ENCODE assay signal across 28 mouse cellular contexts in the genomic region with DNA sequence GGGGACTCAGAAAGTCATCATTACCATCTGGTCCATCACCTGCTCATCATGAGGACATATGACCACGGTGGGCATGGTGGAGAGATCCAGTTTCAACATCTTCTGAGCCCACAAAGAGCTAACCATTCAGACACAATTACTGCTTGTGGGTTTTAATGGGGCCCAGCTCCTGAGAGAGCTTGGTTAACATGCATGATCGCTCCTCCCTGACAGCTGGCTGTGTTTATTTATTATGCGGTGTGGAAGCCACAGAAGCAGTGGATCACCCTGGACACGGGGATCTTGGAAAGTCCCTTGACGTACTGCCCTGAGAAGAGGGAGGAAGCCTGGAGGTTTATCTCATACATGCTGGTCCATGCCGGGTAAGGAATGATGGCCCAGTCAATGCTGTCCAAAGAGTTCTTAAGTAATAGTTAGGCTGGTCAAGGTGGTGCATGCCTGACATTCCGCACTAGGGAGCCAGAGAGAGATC. TPM values are rescaled to one million over a fixed set of nuclear protein-coding genes. Genes with fewer than 3 reads are reported as not detected.
DNase-seq lines count a peak whose midpoint lies in the region; ATAC-seq and TF ChIP-seq lines count a peak whose summit lies in the region.
"Had no signal": no experiment of that assay in that cellular context is flagged by ENCODE, and none has a peak within 500 bp of the region (broad histone marks: within the 10 kb centered on the region; RNA-seq: fewer than 3 reads in every experiment).

No protein-coding gene starts in this region.

- peak; percentile 89 for ATAC-seq in kidney, embryonic 15.5 days (replicated peaks; ENCODE audit: low FRiP score)
- ATAC-seq: forebrain, embryonic 14.5 days; intestine, postnatal 0 days had no signal

- no peaks in the 10 kb centered on the region for H3K9me3 ChIP-seq in kidney, embryonic 15.5 days (replicated peaks)
- H3K9me3 ChIP-seq: embryonic facial prominence, embryonic 15.5 days; G1E; hindbrain, embryonic 10.5 days; limb, embryonic 10.5 days; liver, embryonic 15.5 days; lung, embryonic 15.5 days; midbrain, embryonic 12.5 days had no signal

- H3K27me3 ChIP-seq in kidney, embryonic 15.5 days, result no peaks in the 10 kb centered on the region
- H3K27me3 ChIP-seq in kidney, adult 2 months (replicated peaks; ENCODE audit: control insufficient read depth, insufficient read depth, low read length), result no peaks in the 10 kb centered on the region
- no peaks in the 10 kb centered on the region for H3K27me3 ChIP-seq in C2C12 (ENCODE audit: control insufficient read depth, insufficient read depth, insufficient read length)
- H3K27me3 ChIP-seq: embryonic facial prominence, embryonic 15.5 days; liver, embryonic 15.5 days; lung, embryonic 15.5 days; midbrain, embryonic 12.5 days had no signal

- H3K4me1 ChIP-seq in kidney, embryonic 15.5 days, result peaks cover 9% of the 10 kb centered on the region
- H3K4me1 ChIP-seq in kidney, adult 2 months (ENCODE audit: control insufficient read depth, insufficient read depth, low read length), result no peaks in the 10 kb centered on the region
- H3K4me1 ChIP-seq: embryonic facial prominence, embryonic 15.5 days; limb, embryonic 10.5 days; liver, embryonic 15.5 days; lung, embryonic 15.5 days had no signal

- H3K4me2 ChIP-seq in kidney, embryonic 15.5 days, result 0 out of 2 replicates have a peak overlapping the region, but pooled peaks have one; percentile 2
- H3K4me2 ChIP-seq: embryonic facial prominence, embryonic 15.5 days; heart, embryonic 11.5 days; liver, embryonic 15.5 days; lung, embryonic 15.5 days; midbrain, embryonic 12.5 days had no signal

- H3K36me3 ChIP-seq in kidney, embryonic 15.5 days, result no peaks in the 10 kb centered on the region
- no peaks in the 10 kb centered on the region for H3K36me3 ChIP-seq in kidney, adult 2 months (ENCODE audit: control insufficient read depth, insufficient read depth, low read length)
- H3K36me3 ChIP-seq in C2C12 (ENCODE audit: control insufficient read depth, insufficient read depth), result no peaks in the 10 kb centered on the region
- H3K36me3 ChIP-seq: embryonic facial prominence, embryonic 15.5 days; G1E; hindbrain, embryonic 10.5 days; limb, embryonic 10.5 days; liver, embryonic 15.5 days; lung, embryonic 15.5 days; midbrain, embryonic 12.5 days had no signal

- peak overlapping the region; percentile 14 for H3K27ac ChIP-seq in kidney, embryonic 15.5 days
- no peak overlapping the region for H3K27ac ChIP-seq in kidney, adult 2 months (ENCODE audit: insufficient read depth, low read depth, low read length)
- H3K27ac ChIP-seq: embryonic facial prominence, embryonic 15.5 days; hindbrain, embryonic 10.5 days; limb, embryonic 10.5 days; liver, embryonic 15.5 days; lung, embryonic 15.5 days; midbrain, embryonic 12.5 days had no signal

- TF ChIP-seq CTCF in kidney, adult 2 months (conservative IDR thresholded peaks at IDR 0.05; ENCODE audit: insufficient read depth, insufficient read length, low read depth, low read length), result no peak
- TF ChIP-seq CTCF in C2C12 (IDR thresholded peaks at IDR 0.05; ENCODE audit: control insufficient read depth, insufficient read depth, insufficient read length), result no peak

- TF ChIP-seq POLR2A in kidney, adult 2 months (IDR thresholded peaks at IDR 0.05; ENCODE audit: low read depth, low read length), result no peak

- H3K9ac ChIP-seq in kidney, embryonic 15.5 days, result no peak overlapping the region
- H3K9ac ChIP-seq: embryonic facial prominence, embryonic 15.5 days; liver, embryonic 15.5 days; lung, embryonic 15.5 days; midbrain, embryonic 12.5 days had no signal

- WGBS in kidney, embryonic 15.5 days, result 30% methylated on average over 7 of the region's 7 CpGs
- 41% methylated on average over 7 of the region's 7 CpGs for WGBS in kidney, adult 2 months

- no peaks in the 10 kb centered on the region for H3K79me2 ChIP-seq in C2C12 (ENCODE audit: control insufficient read depth, insufficient read depth)

- peak; percentile 16 for DNase-seq in embryo, embryonic 10 days (ENCODE audit: low spot score)
- DNase-seq in embryo, embryonic 9.5 days (ENCODE audit: extremely low spot score), result no peak
- no peak for DNase-seq in kidney, adult 2 months
- DNase-seq in mesoderm, embryonic 11.5 days (ENCODE audit: low read depth, low spot score), result peak; percentile 23
- no peak for DNase-seq in lung, postnatal 14 days
- no peak for DNase-seq in lung, postnatal 25 days (ENCODE audit: low spot score)
- DNase-seq: adrenal gland, postnatal 10 days; cerebellum, adult 8-10 months; gastrocnemius, postnatal 10 days; heart, postnatal 10 days; liver; right cerebral cortex, postnatal 25 days; thymus, postnatal 14 days had no signal

- H3K4me3 ChIP-seq in kidney, embryonic 15.5 days (replicated peaks), result no peak overlapping the region
- H3K4me3 ChIP-seq in kidney, adult 2 months (ENCODE audit: insufficient read depth, low read depth, low read length), result no peak overlapping the region
- H3K4me3 ChIP-seq in C2C12 (ENCODE audit: insufficient read depth, poor library complexity, severe bottlenecking), result no peak overlapping the region
- H3K4me3 ChIP-seq: embryonic facial prominence, embryonic 15.5 days; hindbrain, embryonic 10.5 days; limb, embryonic 10.5 days; liver, embryonic 15.5 days; lung, embryonic 15.5 days; midbrain, embryonic 12.5 days had no signal

- H3ac ChIP-seq in C2C12 (ENCODE audit: control insufficient read depth, insufficient read length, low read depth), result no peak overlapping the region

- H3K79me3 ChIP-seq in C2C12 (ENCODE audit: low read depth), result no peaks in the 10 kb centered on the region

TF ChIP-seq in C2C12, 6 proteins besides CTCF, POLR2A, EP300 and RAD21:
- TF ChIP-seq USF1 (IDR thresholded peaks at IDR 0.05; ENCODE audit: low read depth) (peak; percentile 60), MYOD1 (IDR thresholded peaks at IDR 0.05; ENCODE audit: control insufficient read depth, insufficient read length, low read depth) (peak; percentile 80), MYOG (IDR thresholded peaks at IDR 0.05; ENCODE audit: control insufficient read depth, extremely low read depth, insufficient read length) (no peak), CEBPB (IDR thresholded peaks at IDR 0.05; ENCODE audit: low read depth) (peak; percentile 43), FOSL1 (IDR thresholded peaks at IDR 0.05; ENCODE audit: insufficient read depth, low read length, poor library complexity, severe bottlenecking) (no peak), MAX (IDR thresholded peaks at IDR 0.05) (peak; percentile 69)

RNA-seq across cellular contexts. Expression of gene Rhbdl2, which starts 26.4 kb away (rescaled TPM):
- polyA plus RNA-seq in kidney, embryonic 15.5 days (2015; fragmentation: Nextera tagmentation; extraction: Ambion mirVana), result 5.7 and 6.3 TPM in 2 replicates
- polyA plus RNA-seq in kidney, adult 2 months (2012; rRNA removed), result 1.5 TPM in 2 replicates
- polyA plus RNA-seq in C2C12 (2012; fragmentation: generic; extraction: Trizol), result 0.14 TPM
- polyA plus RNA-seq: G1E; liver, embryonic 15.5 days had no signal

RNA-seq across cellular contexts. Expression of gene 4933427I04Rik, which starts 45.4 kb away (rescaled TPM):
- polyA plus RNA-seq in kidney, embryonic 15.5 days (2015; fragmentation: Nextera tagmentation; extraction: Ambion mirVana), result 0.17 TPM in 1 of 2 replicates, not detected in the other
- 0.04 TPM in 1 of 2 replicates, not detected in the other for polyA plus RNA-seq in kidney, adult 2 months (2012; rRNA removed)
- not detected for polyA plus RNA-seq in C2C12 (2012; fragmentation: generic; extraction: Trizol)
- polyA plus RNA-seq: forebrain, embryonic 14.5 days; frontal cortex, adult 2 months; G1E; heart, embryonic 11.5 days; intestine, postnatal 0 days; limb, embryonic 10.5 days; lung, embryonic 15.5 days; midbrain, embryonic 12.5 days; neural tube, embryonic 11.5 days; spleen, adult 2 months had no signal

Comparison
In these comparisons a context has a peak if more than half of its experiments do, and no peak if none do; other contexts are left out.
1. DNase-seq: peak in embryo, embryonic 10 days (single experiment) and mesoderm, embryonic 11.5 days (single experiment); none in embryo, embryonic 9.5 days (single experiment), kidney, adult 2 months (single experiment), lung, postnatal 14 days (single experiment) and lung, postnatal 25 days (single experiment).